Mouse (Mus musculus) olfactory bulb, adult 2 months (tissue): ENCODE data around the gene Gng2. TPM values are rescaled to one million over a fixed set of nuclear protein-coding genes. Genes with fewer than 3 reads are reported as not detected.

Experiments
- H3K27ac ChIP-seq: fragments of 200-500 bp; 2 replicates; pipeline ENCODE4 v1.5.1; 2012; ENCODE audit warnings: low read depth, low read length; ENCODE audit not compliant: insufficient read depth
- H3K4me1 ChIP-seq: fragments of 200-500 bp; 2 replicates; pipeline ENCODE4 v1.6.1; 2012; ENCODE audit warnings: low read length; ENCODE audit not compliant: control insufficient read depth, insufficient read depth
- H3K4me3 ChIP-seq: fragments of 200-500 bp; 2 replicates; pipeline ENCODE4 v1.5.1; 2012; ENCODE audit warnings: mild to moderate bottlenecking, low read depth, low read length, moderate library complexity; ENCODE audit not compliant: insufficient read depth
- CTCF ChIP-seq: fragments of 200-500 bp; IDR thresholded peaks from 2 replicates; pipeline ENCODE4 v1.5.1; 2012; ENCODE audit warnings: low read depth, mild to moderate bottlenecking, low read length, moderate library complexity; ENCODE audit not compliant: insufficient read depth
- POLR2A ChIP-seq: fragments of 200-500 bp; IDR thresholded peaks from 2 replicates; pipeline ENCODE4 v1.6.1; 2012; ENCODE audit warnings: mild to moderate bottlenecking, low read depth, low read length, moderate library complexity; ENCODE audit not compliant: insufficient read depth
- WGBS: fragments of 180-500 bp; shearing (Covaris S2); methylation state at CpG from one replicate; pipeline ENCODE4 v1.1.7; 2018; 5-methylcytosine and 5-hydroxymethylcytosine counted together
- polyA plus RNA-seq: library from polyadenylated mRNA; stranded (reverse); fragments of >200 nt; gene quantifications from 2 replicates; pipeline ENCODE4 v1.2.4, GENCODE M21; 2012; ENCODE audit warnings: low replicate concordance; ENCODE audit not compliant: missing spikeins, insufficient read depth, insufficient read length

Gng2 gene
- polyA plus RNA-seq, 1 experiment: not detected

- Histone ChIP-seq H3K4me1 (no peaks in the 10 kb centered on the region; the same call in 1 of the 2 replicates), H3K4me3 (no peak overlapping the region), H3K27ac (no peak overlapping the region)
- TF ChIP-seq CTCF (no peak), POLR2A (no peak)
- 47% methylated on average over 6 of the region's 6 CpGs for WGBS
These were observed 7.2 kb downstream of the Gng2 start for GRCm38 (mm10) chr14:19970106-19970785.

DNA sequence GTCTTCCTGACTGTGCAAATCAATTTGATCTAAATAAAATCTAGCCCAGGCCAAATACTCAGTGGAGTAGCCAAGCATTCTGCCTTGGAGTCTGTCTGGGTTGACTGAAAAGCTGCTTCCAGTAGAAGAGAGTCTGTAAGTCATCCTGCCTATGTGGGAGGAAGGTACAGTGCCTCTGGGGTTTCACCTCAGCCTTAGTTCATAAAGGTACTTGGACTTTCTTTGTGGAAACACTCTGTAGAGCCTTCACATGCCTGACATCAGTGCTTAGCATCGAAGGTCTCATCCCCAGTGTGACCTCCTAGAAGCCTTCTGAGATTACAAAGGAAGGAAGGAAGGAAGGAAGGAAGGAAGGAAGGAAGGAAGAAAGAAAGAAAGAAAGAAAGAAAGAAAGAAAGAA lies 7.9 kb downstream of the Gng2 start:
- TF ChIP-seq CTCF (no peak), POLR2A (no peak)
- no peak overlapping the region for H3K27ac ChIP-seq
- no peak overlapping the region for H3K4me3 ChIP-seq
- H3K4me1 ChIP-seq: no peaks in the 10 kb centered on the region; the same call in 1 of the 2 replicates
- WGBS: 93% methylated on average over 1 of the region's 1 CpGs

DNA sequence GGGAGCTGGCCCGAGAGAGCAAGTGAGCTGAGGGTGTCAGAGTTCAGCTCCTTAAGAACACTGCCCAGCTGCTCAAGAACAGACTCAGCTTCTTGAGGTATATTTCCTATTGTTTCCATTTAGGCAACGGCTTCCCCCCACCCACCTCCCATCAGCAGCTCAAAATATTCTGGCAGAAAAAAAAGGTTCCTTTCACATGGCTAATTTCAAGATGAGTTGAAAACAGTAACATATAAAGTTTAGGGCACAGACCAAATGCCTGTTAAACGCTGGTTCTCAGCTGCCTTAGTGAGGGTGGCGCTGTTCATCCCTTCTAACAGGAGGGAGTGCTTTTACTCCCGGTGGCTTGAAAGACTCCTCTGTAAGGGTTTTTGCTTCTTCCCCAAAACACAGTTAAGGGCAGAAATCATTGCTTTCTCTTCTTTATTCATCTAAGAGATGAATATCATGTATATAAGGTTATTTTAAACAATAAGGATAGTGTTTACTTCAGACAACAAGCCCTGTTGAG lies 8.4 kb downstream of the Gng2 start:
- Histone ChIP-seq H3K4me1 (peaks cover under 1% of the 10 kb centered on the region; the same call in 1 of the 2 replicates), H3K4me3 (no peak overlapping the region), H3K27ac (no peak overlapping the region)
- 34% methylated on average over 5 of the region's 5 CpGs for WGBS
- TF ChIP-seq CTCF (no peak), POLR2A (no peak)

- whole genome bisulfite sequencing: 89% methylated on average over 7 of the region's 7 CpGs
- no peak overlapping the region for H3K4me3 ChIP-seq
- H3K27ac ChIP-seq: no peak overlapping the region
- peaks cover 2% of the 10 kb centered on the region; the same call in 1 of the 2 replicates for H3K4me1 ChIP-seq
- TF ChIP-seq POLR2A (no peak), CTCF (no peak)
These were observed 9.0 kb downstream of the Gng2 start for GRCm38 (mm10) chr14:19968321-19969010.

GRCm38 (mm10) chr14:19967482-19967881 lies 9.9 kb downstream of the Gng2 start:
- WGBS: 76% methylated on average over 8 of the region's 8 CpGs
- peaks cover 2% of the 10 kb centered on the region; the same call in 1 of the 2 replicates for H3K4me1 ChIP-seq
- H3K4me3 ChIP-seq: no peak overlapping the region
- no peak overlapping the region for H3K27ac ChIP-seq
- TF ChIP-seq CTCF (no peak), POLR2A (no peak)

- WGBS: 63% methylated on average over 5 of the region's 5 CpGs
- TF ChIP-seq CTCF (no peak), POLR2A (no peak)
- peaks cover 2% of the 10 kb centered on the region; the same call in 1 of the 2 replicates for H3K4me1 ChIP-seq
- no peak overlapping the region for H3K4me3 ChIP-seq
- H3K27ac ChIP-seq: no peak overlapping the region
These were observed 13.4 kb downstream of the Gng2 start for GRCm38 (mm10) chr14:19963961-19964505.

- TF ChIP-seq POLR2A: no peak
- TF ChIP-seq CTCF: no peak
- WGBS: 69% methylated on average over 15 of the region's 15 CpGs
- no peak overlapping the region for H3K27ac ChIP-seq
- 0 out of 2 replicates have a peak, but pooled peaks cover 2% of the 10 kb centered on the region for H3K4me1 ChIP-seq
- no peak overlapping the region for H3K4me3 ChIP-seq
These were observed 15.2 kb downstream of the Gng2 start for GRCm38 (mm10) chr14:19961924-19962915.

- Histone ChIP-seq H3K4me3 (no peak overlapping the region), H3K27ac (no peak overlapping the region), H3K4me1 (0 out of 2 replicates have a peak, but pooled peaks cover 2% of the 10 kb centered on the region)
- TF ChIP-seq CTCF: no peak
- no peak for TF ChIP-seq POLR2A
- WGBS: 91% methylated on average over 9 of the region's 9 CpGs
These were observed 17.6 kb downstream of the Gng2 start for GRCm38 (mm10) chr14:19959860-19960259.
